Mouse (Mus musculus) small intestine, adult 2 months (tissue): ENCODE measurements around the gene Map4.

ENCODE experiments used
- CTCF ChIP-seq: fragments of 200-500 bp; IDR thresholded peaks from 2 replicates; pipeline ENCODE4 v1.5.1; 2012; ENCODE audit warnings: low read depth, mild to moderate bottlenecking, control low read depth, inconsistent platforms, low read length, moderate library complexity, mixed read lengths; ENCODE audit not compliant: insufficient replicate concordance, insufficient read length; ENCODE audit errors: extremely low read depth
- POLR2A ChIP-seq: fragments of 200-500 bp; IDR thresholded peaks from 2 replicates; pipeline ENCODE4 v1.6.1; 2012; ENCODE audit warnings: low read depth, mild to moderate bottlenecking, control low read depth, inconsistent platforms, low read length, moderate library complexity

GRCm38 (mm10) chr9:110044373-110044772, 113.1 kb downstream of the Map4 start:
- no peak for TF ChIP-seq POLR2A
- no peak for TF ChIP-seq CTCF
